Mouse (Mus musculus) bone marrow macrophage, adult 2 months (primary cell): ENCODE data around the gene Siva1. TPM values are rescaled to one million over a fixed set of nuclear protein-coding genes. Genes with fewer than 3 reads are reported as not detected.
A peak's percentile ranks its signal among the peaks of the same experiment; 100 is the strongest.

ENCODE experiments used
- H3K27ac ChIP-seq: 2 replicates; pipeline ENCODE4 v1.5.1; 2012; ENCODE audit warnings: low read depth, low read length; ENCODE audit not compliant: insufficient read depth
- H3K4me1 ChIP-seq: 2 replicates; pipeline ENCODE4 v1.6.1; 2012; ENCODE audit warnings: low read length; ENCODE audit not compliant: control insufficient read depth, insufficient read depth
- H3K4me3 ChIP-seq: 2 replicates; pipeline ENCODE4 v1.5.1; 2012; ENCODE audit warnings: mild to moderate bottlenecking, low read length, moderate library complexity; ENCODE audit not compliant: insufficient read depth
- CTCF ChIP-seq: IDR thresholded peaks from 2 replicates; pipeline ENCODE4 v1.5.1; 2012; ENCODE audit warnings: low read depth, mild to moderate bottlenecking, low read length, moderate library complexity
- POLR2A ChIP-seq: IDR thresholded peaks from 2 replicates; pipeline ENCODE4 v1.6.1; 2012; ENCODE audit warnings: mild to moderate bottlenecking, low read depth, low read length, borderline replicate concordance
- polyA plus RNA-seq: library from polyadenylated mRNA; stranded (reverse); fragments of >200 nt; gene quantifications from 2 replicates; pipeline ENCODE4 v1.2.4, GENCODE M21; 2012; ENCODE audit not compliant: missing spikeins, insufficient read depth, insufficient read length

Siva1 gene
- polyA plus RNA-seq, 1 experiment, result 34.9 TPM

DNA sequence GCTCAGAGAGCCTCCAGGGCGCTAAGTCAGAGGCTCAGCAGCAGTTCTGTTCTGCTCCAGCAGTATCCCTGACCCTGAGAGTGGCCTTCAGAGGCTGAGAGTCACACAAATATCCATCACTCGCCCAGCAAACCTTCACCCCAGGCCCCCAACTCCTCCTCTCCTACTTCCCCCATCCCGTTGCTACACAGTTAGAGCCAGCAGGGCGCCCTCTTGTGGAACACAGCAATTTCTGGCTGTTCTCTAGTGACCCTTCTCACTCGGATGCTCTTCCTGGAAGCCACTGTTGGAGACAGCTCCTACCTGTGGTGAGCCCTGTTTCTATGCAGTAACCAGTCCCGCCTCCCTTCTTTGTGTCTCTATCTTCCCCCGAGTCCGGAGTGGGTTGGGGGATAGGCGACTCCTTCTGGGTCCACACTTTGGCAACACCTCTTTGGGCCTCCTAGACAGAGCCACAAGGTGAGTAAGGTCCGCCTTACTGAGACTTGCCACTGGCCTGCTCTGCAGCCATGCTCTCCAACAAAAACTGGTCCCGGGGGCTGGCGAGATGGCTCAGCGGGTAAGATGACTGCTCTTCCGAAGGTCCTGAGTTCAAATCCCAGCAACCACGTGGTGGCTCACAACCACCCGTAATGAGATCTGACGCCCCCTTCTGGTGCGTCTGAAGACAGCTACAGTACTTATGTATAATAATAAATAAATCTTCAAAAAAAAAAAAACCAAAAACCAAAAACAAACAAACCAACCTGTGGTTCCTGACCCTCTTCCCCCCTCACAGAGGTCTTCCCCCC is 31.0 kb downstream of the Siva1 start:
- Histone ChIP-seq H3K4me3 (peak overlapping the region; percentile 93), H3K27ac (peak overlapping the region; percentile 88), H3K4me1 (peaks cover 22% of the 10 kb centered on the region)
- TF ChIP-seq CTCF (peak; percentile 61), POLR2A (no peak)

DNA sequence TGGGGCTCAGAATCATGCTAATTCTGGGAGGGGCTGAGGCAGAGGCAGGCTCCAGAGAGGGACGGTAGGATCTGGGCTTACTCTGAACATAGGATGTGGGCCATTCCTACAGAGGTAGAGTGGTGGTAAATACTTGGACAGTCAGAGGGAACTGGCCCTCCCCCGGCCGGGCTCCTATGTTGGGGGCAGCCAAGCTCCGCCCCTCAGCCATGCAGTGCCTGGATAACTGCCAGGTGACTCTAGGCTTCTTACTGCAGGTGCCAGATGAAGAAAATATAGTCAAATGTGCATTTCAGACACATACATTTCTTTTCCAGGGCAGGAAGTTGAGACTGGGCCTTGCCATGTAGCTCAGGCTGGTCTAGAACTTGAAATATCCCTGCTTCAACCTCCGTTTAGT is 32.6 kb downstream of the Siva1 start:
- TF ChIP-seq CTCF (no peak), POLR2A (no peak)
- H3K27ac ChIP-seq, result no peak overlapping the region
- H3K4me3 ChIP-seq, result no peak overlapping the region
- H3K4me1 ChIP-seq, result peaks cover 6% of the 10 kb centered on the region

GRCm38 (mm10) chr12:112677943-112678554 is 33.6 kb downstream of the Siva1 start:
- H3K4me3 ChIP-seq, result peak overlapping the region; percentile 77
- TF ChIP-seq CTCF (no peak), POLR2A (no peak)
- no peak overlapping the region for H3K27ac ChIP-seq
- no peaks in the 10 kb centered on the region for H3K4me1 ChIP-seq

DNA sequence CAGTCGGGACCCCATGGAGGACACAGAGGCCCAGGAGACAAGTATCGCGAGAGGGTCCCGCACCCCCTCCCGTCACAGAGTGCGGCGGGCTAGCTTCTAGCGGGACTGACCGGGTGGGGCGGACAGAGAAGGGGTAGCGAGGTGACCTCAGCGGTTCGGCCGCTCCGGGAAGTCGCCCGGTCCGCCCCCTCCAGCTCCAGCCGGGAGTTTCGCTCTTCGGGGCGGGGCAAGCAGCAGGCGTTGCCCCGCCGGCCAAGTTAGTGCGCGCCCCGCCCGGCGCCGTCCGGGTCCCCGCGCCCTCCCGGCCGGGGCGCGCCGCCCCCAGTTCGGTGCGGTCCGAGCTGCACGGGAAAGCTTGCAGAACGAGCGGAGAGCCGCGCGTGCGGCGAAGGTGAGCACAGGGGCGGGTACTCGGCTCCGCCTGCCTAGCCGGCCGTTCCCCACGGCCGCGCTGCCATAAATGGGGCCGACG is 34.1 kb downstream of the Siva1 start, which contains the start of gene Zbtb42:
Zbtb42 (plus strand) TSS at position 274 of the 472 bp plus-strand sequence.
- Histone ChIP-seq H3K27ac (no peak within 1 kb of the TSS), H3K4me3 (peak within 1 kb of the TSS; percentile 77), H3K4me1 (no peaks in the 10 kb centered on the region)
- TF ChIP-seq CTCF (no peak), POLR2A (no peak)

DNA sequence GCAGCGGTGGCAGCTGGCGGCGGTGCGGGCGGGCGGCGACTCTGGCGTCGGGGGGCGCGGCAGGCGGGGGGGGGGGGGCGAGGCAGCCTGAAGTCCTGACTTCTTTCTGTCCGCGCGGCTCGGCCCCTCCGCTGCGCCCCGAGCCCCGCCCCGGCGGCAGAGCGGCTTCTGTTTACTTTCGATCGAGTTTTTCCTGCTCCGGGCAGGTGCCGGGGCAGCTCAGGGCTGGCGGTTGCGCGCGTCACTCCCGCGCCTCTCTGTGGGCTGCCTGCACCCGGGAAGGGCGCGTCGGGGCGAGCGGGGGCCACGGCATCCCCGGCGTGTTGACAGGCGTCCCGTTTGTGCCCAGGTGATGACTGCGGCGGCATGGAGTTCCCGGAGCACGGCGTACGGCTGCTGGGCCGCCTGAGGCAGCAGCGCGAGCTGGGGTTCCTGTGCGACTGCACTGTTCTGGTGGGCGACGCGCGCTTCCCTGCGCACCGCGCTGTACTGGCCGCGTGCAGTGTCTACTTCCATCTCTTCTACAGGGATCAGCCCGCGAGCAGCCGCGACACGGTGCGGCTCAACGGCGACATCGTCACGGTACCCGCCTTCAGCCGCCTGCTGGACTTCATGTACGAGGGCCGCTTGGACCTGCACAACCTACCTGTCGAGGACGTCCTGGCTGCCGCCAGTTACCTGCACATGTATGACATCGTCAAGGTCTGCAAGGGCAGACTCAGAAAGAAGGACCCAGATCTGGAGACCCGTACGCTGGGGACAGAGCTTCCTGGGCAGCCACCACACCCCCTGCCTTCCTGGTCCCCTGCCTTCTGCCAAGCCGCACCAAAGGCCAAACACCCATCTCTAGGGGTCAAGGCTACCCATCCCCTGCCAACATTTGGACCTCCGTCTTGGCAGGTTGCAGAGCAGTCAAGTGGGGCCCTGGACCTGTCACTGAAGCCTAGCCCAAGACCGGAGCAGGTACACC is 34.8 kb downstream of the Siva1 start:
- H3K4me3 ChIP-seq, result peak overlapping the region; percentile 77
- TF ChIP-seq POLR2A, result no peak
- TF ChIP-seq CTCF, result no peak
- H3K4me1 ChIP-seq, result no peaks in the 10 kb centered on the region
- no peak overlapping the region for H3K27ac ChIP-seq

GRCm38 (mm10) chr12:112683351-112683750 is 38.9 kb downstream of the Siva1 start:
- H3K4me1 ChIP-seq, result peaks cover 6% of the 10 kb centered on the region

GRCm38 (mm10) chr12:112688458-112688857 is 44.0 kb downstream of the Siva1 start:
- Histone ChIP-seq H3K4me1 (peaks cover 30% of the 10 kb centered on the region), H3K4me3 (peak overlapping the region; percentile 56), H3K27ac (peak overlapping the region; percentile 49)
- TF ChIP-seq POLR2A (no peak), CTCF (no peak)

More at GRCm38 (mm10) chr12:112683351-112683750, 38.9 kb downstream of the Siva1 start:
- H3K4me3 ChIP-seq, result no peak overlapping the region
- TF ChIP-seq CTCF (no peak), POLR2A (no peak)
- no peak overlapping the region for H3K27ac ChIP-seq

- peak overlapping the region; percentile 83 for H3K4me3 ChIP-seq
- H3K27ac ChIP-seq, result peak overlapping the region; percentile 70
- TF ChIP-seq POLR2A (0 out of 2 replicates have a peak, but pooled peaks have one; percentile 63), CTCF (no peak)
- peaks cover 33% of the 10 kb centered on the region for H3K4me1 ChIP-seq
Measured at GRCm38 (mm10) chr12:112693185-112694126, 49.0 kb downstream of the Siva1 start.

DNA sequence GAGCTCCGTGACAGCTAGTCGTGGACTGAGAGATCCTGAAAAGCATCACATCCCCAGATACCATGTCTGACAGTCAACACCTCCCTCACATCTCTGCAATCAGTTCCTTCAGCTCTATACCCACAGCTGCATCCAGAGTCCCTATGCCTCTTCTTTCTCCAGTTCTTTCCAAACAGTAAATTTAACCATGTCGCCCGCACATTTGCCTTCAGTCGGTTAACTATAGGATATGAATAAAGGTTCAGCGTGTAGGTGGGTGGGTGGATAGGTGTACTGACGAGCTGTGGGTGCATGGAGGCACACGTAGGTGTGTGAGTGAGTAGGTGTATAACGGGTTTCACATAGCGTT is 49.6 kb downstream of the Siva1 start:
- H3K4me1 ChIP-seq, result peaks cover 28% of the 10 kb centered on the region
- peak overlapping the region; percentile 83 for H3K4me3 ChIP-seq
- TF ChIP-seq CTCF (no peak), POLR2A (no peak)
- peak overlapping the region; percentile 70 for H3K27ac ChIP-seq
